Mouse (Mus musculus) intestine, embryonic 15.5 days (tissue): ENCODE results near the gene 4930522H14Rik. TPM values are rescaled to one million over a fixed set of nuclear protein-coding genes. Genes with fewer than 3 reads are reported as not detected.

ENCODE experiments used
- ATAC-seq: fragments of 200-750 bp; cut with Nextera tagmentation; 2 replicates; pipeline ENCODE4 v1.8.0; 2017; ENCODE audit warnings: moderate TSS enrichment, moderate library complexity
- H3K27ac ChIP-seq: fragments of 300-500 bp; sonication (generic); 2 replicates; pipeline ENCODE4 v1.5.1; 2015; ENCODE audit warnings: mild to moderate bottlenecking, inconsistent platforms
- H3K27me3 ChIP-seq: fragments of 300-500 bp; sonication (generic); replicated peaks from 2 replicates; pipeline ENCODE4 v1.6.1; 2015; ENCODE audit warnings: inconsistent platforms
- H3K36me3 ChIP-seq: fragments of 300-500 bp; sonication (generic); 2 replicates; pipeline ENCODE4 v1.6.1; 2015; ENCODE audit warnings: inconsistent platforms
- H3K4me1 ChIP-seq: fragments of 300-500 bp; sonication (generic); replicated peaks from 2 replicates; pipeline ENCODE4 v1.6.1; 2015; ENCODE audit warnings: inconsistent platforms
- H3K4me2 ChIP-seq: fragments of 300-500 bp; sonication (generic); replicated peaks from 2 replicates; pipeline ENCODE4 v1.6.1; 2015; ENCODE audit warnings: mild to moderate bottlenecking, inconsistent platforms
- H3K4me3 ChIP-seq: fragments of 300-500 bp; sonication (generic); replicated peaks from 2 replicates; pipeline ENCODE4 v1.5.1; 2015; ENCODE audit warnings: inconsistent platforms
- H3K9ac ChIP-seq: fragments of 300-500 bp; sonication (generic); 2 replicates; pipeline ENCODE4 v1.6.1; 2015; ENCODE audit warnings: inconsistent platforms
- H3K9me3 ChIP-seq: fragments of 300-500 bp; sonication (generic); 2 replicates; pipeline ENCODE4 v1.6.1; 2016; ENCODE audit warnings: inconsistent platforms
- WGBS: fragments of 180-500 bp; shearing (Covaris S2); methylation state at CpG from one replicate; pipeline ENCODE4 v1.1.7; 2015; 5-methylcytosine and 5-hydroxymethylcytosine counted together
- polyA plus RNA-seq: library from polyadenylated mRNA; unstranded; fragments of >200 nt; fragmentation: Nextera tagmentation; extraction: Ambion mirVana; gene quantifications from 2 replicates; pipeline ENCODE4 v1.2.1, GENCODE M21; 2015

The 4930522H14Rik gene
- not detected in 2 replicates for polyA plus RNA-seq

- no peaks in the 10 kb centered on the region for H3K27me3 ChIP-seq
- H3K4me1 ChIP-seq = no peaks in the 10 kb centered on the region
- H3K36me3 ChIP-seq = no peaks in the 10 kb centered on the region
- no peaks in the 10 kb centered on the region for H3K9me3 ChIP-seq
- no peak within 1 kb of the TSS for H3K9ac ChIP-seq
- H3K4me2 ChIP-seq = no peak within 1 kb of the TSS
- H3K27ac ChIP-seq = no peak within 1 kb of the TSS
- ATAC-seq = no peak
- 88% methylated on average over 2 of the region's 2 CpGs for WGBS
- no peak within 1 kb of the TSS for H3K4me3 ChIP-seq
Measured at GRCm38 (mm10) chr4:109531111-109531510, at the start of gene 4930522H14Rik. Gene 4930522H14Rik (minus strand): TSS chr4:109531297.

GRCm38 (mm10) chr4:109578356-109578755 lies 47.3 kb upstream of the 4930522H14Rik start:
- Histone ChIP-seq H3K27ac (no peak overlapping the region), H3K4me1 (no peaks in the 10 kb centered on the region), H3K36me3 (no peaks in the 10 kb centered on the region), H3K9me3 (no peaks in the 10 kb centered on the region), H3K27me3 (no peaks in the 10 kb centered on the region), H3K4me3 (no peak overlapping the region), H3K9ac (no peak overlapping the region), H3K4me2 (no peak overlapping the region)
- 65% methylated on average over 3 of the region's 3 CpGs for WGBS
- no peak for ATAC-seq

GRCm38 (mm10) chr4:109576933-109577332 lies 45.8 kb upstream of the 4930522H14Rik start:
- Histone ChIP-seq H3K9ac (no peak overlapping the region), H3K4me3 (no peak overlapping the region), H3K36me3 (no peaks in the 10 kb centered on the region), H3K27ac (no peak overlapping the region), H3K4me2 (no peak overlapping the region), H3K27me3 (no peaks in the 10 kb centered on the region), H3K9me3 (no peaks in the 10 kb centered on the region), H3K4me1 (no peaks in the 10 kb centered on the region)
- ATAC-seq = no peak
- WGBS = 72% methylated on average over 5 of the region's 5 CpGs

- Histone ChIP-seq H3K4me3 (no peak overlapping the region), H3K9me3 (no peaks in the 10 kb centered on the region), H3K9ac (no peak overlapping the region), H3K36me3 (no peaks in the 10 kb centered on the region), H3K27me3 (no peaks in the 10 kb centered on the region), H3K4me1 (no peaks in the 10 kb centered on the region), H3K27ac (no peak overlapping the region), H3K4me2 (no peak overlapping the region)
- WGBS = 78% methylated on average over 9 of the region's 9 CpGs
- ATAC-seq = no peak
Measured at GRCm38 (mm10) chr4:109574845-109575244, 43.7 kb upstream of the 4930522H14Rik start.

GRCm38 (mm10) chr4:109574331-109574730 lies 43.2 kb upstream of the 4930522H14Rik start:
- Histone ChIP-seq H3K9ac (no peak overlapping the region), H3K9me3 (no peaks in the 10 kb centered on the region), H3K4me3 (no peak overlapping the region), H3K36me3 (no peaks in the 10 kb centered on the region), H3K4me1 (no peaks in the 10 kb centered on the region), H3K27ac (no peak overlapping the region), H3K4me2 (no peak overlapping the region), H3K27me3 (no peaks in the 10 kb centered on the region)
- ATAC-seq = no peak
- WGBS = 46% methylated on average over 8 of the region's 8 CpGs

GRCm38 (mm10) chr4:109572632-109573031 lies 41.5 kb upstream of the 4930522H14Rik start:
- 89% methylated on average over 1 of the region's 1 CpGs for WGBS
- no peak for ATAC-seq
- H3K9me3 ChIP-seq = no peaks in the 10 kb centered on the region

GRCm38 (mm10) chr4:109569421-109569820 lies 38.3 kb upstream of the 4930522H14Rik start:
- no peak overlapping the region for H3K9ac ChIP-seq
- H3K9me3 ChIP-seq = no peaks in the 10 kb centered on the region
- no peak overlapping the region for H3K4me3 ChIP-seq
- no peaks in the 10 kb centered on the region for H3K36me3 ChIP-seq
- no peaks in the 10 kb centered on the region for H3K27me3 ChIP-seq
- H3K4me2 ChIP-seq = no peak overlapping the region
- no peak for ATAC-seq
- no peak overlapping the region for H3K27ac ChIP-seq
- WGBS = 84% methylated on average over 9 of the region's 9 CpGs
- no peaks in the 10 kb centered on the region for H3K4me1 ChIP-seq

More at GRCm38 (mm10) chr4:109572632-109573031, 41.5 kb upstream of the 4930522H14Rik start:
- no peak overlapping the region for H3K4me3 ChIP-seq
- H3K36me3 ChIP-seq = no peaks in the 10 kb centered on the region
- no peak overlapping the region for H3K4me2 ChIP-seq
- no peak overlapping the region for H3K9ac ChIP-seq
- no peaks in the 10 kb centered on the region for H3K27me3 ChIP-seq
- H3K27ac ChIP-seq = no peak overlapping the region
- no peaks in the 10 kb centered on the region for H3K4me1 ChIP-seq

- Histone ChIP-seq H3K9me3 (no peaks in the 10 kb centered on the region), H3K4me3 (no peak overlapping the region), H3K4me1 (no peaks in the 10 kb centered on the region), H3K4me2 (no peak overlapping the region), H3K27me3 (no peaks in the 10 kb centered on the region), H3K9ac (no peak overlapping the region), H3K36me3 (no peaks in the 10 kb centered on the region), H3K27ac (no peak overlapping the region)
- ATAC-seq = no peak
- 87% methylated on average over 10 of the region's 10 CpGs for WGBS
Measured at GRCm38 (mm10) chr4:109568959-109569358, 37.9 kb upstream of the 4930522H14Rik start.

GRCm38 (mm10) chr4:109564711-109565110 lies 33.6 kb upstream of the 4930522H14Rik start:
- no peak overlapping the region for H3K27ac ChIP-seq
- H3K4me3 ChIP-seq = no peak overlapping the region
- no peak overlapping the region for H3K9ac ChIP-seq
- H3K4me2 ChIP-seq = no peak overlapping the region
- no peaks in the 10 kb centered on the region for H3K36me3 ChIP-seq
- ATAC-seq = no peak
- WGBS = 89% methylated on average over 6 of the region's 6 CpGs
- H3K4me1 ChIP-seq = no peaks in the 10 kb centered on the region
- no peaks in the 10 kb centered on the region for H3K9me3 ChIP-seq
- H3K27me3 ChIP-seq = no peaks in the 10 kb centered on the region

- no peaks in the 10 kb centered on the region for H3K9me3 ChIP-seq
- WGBS = 16% methylated on average over 11 of the region's 11 CpGs
- H3K27ac ChIP-seq = no peak overlapping the region
- H3K4me2 ChIP-seq = peak overlapping the region; percentile 22
- no peaks in the 10 kb centered on the region for H3K27me3 ChIP-seq
- no peak for ATAC-seq
- H3K4me3 ChIP-seq = no peak overlapping the region
- H3K4me1 ChIP-seq = no peaks in the 10 kb centered on the region
- no peak overlapping the region for H3K9ac ChIP-seq
- no peaks in the 10 kb centered on the region for H3K36me3 ChIP-seq
Measured at GRCm38 (mm10) chr4:109550338-109551150, 19.4 kb upstream of the 4930522H14Rik start.

GRCm38 (mm10) chr4:109547306-109547705 lies 16.2 kb upstream of the 4930522H14Rik start:
- no peaks in the 10 kb centered on the region for H3K9me3 ChIP-seq
- 12% methylated on average over 2 of the region's 2 CpGs for WGBS
- ATAC-seq = no peak

GRCm38 (mm10) chr4:109546538-109546937 lies 15.4 kb upstream of the 4930522H14Rik start:
- Histone ChIP-seq H3K36me3 (no peaks in the 10 kb centered on the region), H3K4me3 (no peak overlapping the region)

More at GRCm38 (mm10) chr4:109547306-109547705, 16.2 kb upstream of the 4930522H14Rik start:
- Histone ChIP-seq H3K27ac (no peak overlapping the region), H3K4me1 (no peaks in the 10 kb centered on the region), H3K36me3 (no peaks in the 10 kb centered on the region), H3K4me2 (no peak overlapping the region), H3K4me3 (no peak overlapping the region), H3K9ac (no peak overlapping the region), H3K27me3 (no peaks in the 10 kb centered on the region)

More at GRCm38 (mm10) chr4:109546538-109546937, 15.4 kb upstream of the 4930522H14Rik start:
- no peak for ATAC-seq
- no peaks in the 10 kb centered on the region for H3K4me1 ChIP-seq
- H3K27ac ChIP-seq = no peak overlapping the region
- H3K27me3 ChIP-seq = no peaks in the 10 kb centered on the region
- no peak overlapping the region for H3K4me2 ChIP-seq
- WGBS = 89% methylated on average over 2 of the region's 2 CpGs
- H3K9me3 ChIP-seq = no peaks in the 10 kb centered on the region
- no peak overlapping the region for H3K9ac ChIP-seq
